Mouse (Mus musculus) heart, adult 2 months (tissue): Measurements from ENCODE around the gene Grxcr1.

Source experiments
- CTCF ChIP-seq: fragments of 200-600 bp; IDR thresholded peaks from 2 replicates; pipeline ENCODE4 v1.8.1; 2022; ENCODE audit warnings: antibody characterized with exemption, mild to moderate bottlenecking, moderate library complexity
- POLR2A ChIP-seq: fragments of 200-500 bp; IDR thresholded peaks from 2 replicates; pipeline ENCODE4 v1.6.1; 2011; ENCODE audit warnings: mild to moderate bottlenecking, low read depth, low read length, control low read depth; ENCODE audit not compliant: insufficient read depth

GRCm38 (mm10) chr5:68033345-68033744, 1.7 kb downstream of the Grxcr1 start:
- TF ChIP-seq POLR2A (no peak), CTCF (no peak)
